Mouse (Mus musculus) ES-E14 (cell line): ENCODE measurements around the gene Notch2. TPM values are rescaled to one million over a fixed set of nuclear protein-coding genes. Genes with fewer than 3 reads are reported as not detected.
A peak's percentile ranks its signal among the peaks of the same experiment; 100 is the strongest.

Source experiments
- DNase-seq: peaks from one replicate; pipeline ENCODE4 v3.0.0-alpha.2; 2013; ENCODE audit warnings: low read depth, low spot score
- H3K27ac ChIP-seq: 2 replicates; pipeline ENCODE4 v1.5.1; 2012; ENCODE audit warnings: low read depth, mild to moderate bottlenecking, low read length, moderate library complexity, mixed read lengths; ENCODE audit not compliant: poor library complexity, insufficient read depth, severe bottlenecking
- H3K36me3 ChIP-seq: 2 replicates; pipeline ENCODE4 v1.6.1; 2012; ENCODE audit warnings: mild to moderate bottlenecking, low read length, moderate library complexity, mixed read lengths; ENCODE audit not compliant: control insufficient read depth, poor library complexity, insufficient read depth, severe bottlenecking
- H3K4me1 ChIP-seq, 2 experiments: fragments of 150-350 bp in 1 of 2; sonication (generic) in 1 of 2; 2 replicates each; pipeline ENCODE4 v1.6.1; 2012; ENCODE audit warnings: low read length in 2 of 2, mild to moderate bottlenecking in 1 of 2, mixed read lengths in 1 of 2; ENCODE audit not compliant: control insufficient read depth in 2 of 2, insufficient read depth in 2 of 2, poor library complexity in 1 of 2
- H3K4me3 ChIP-seq, 2 experiments: fragments of 150-350 bp in 1 of 2; sonication (generic) in 1 of 2; 2 replicates each; pipeline ENCODE4 v1.5.1; 2012; ENCODE audit warnings: low read length in 2 of 2, low read depth in 1 of 2, mild to moderate bottlenecking in 1 of 2, mixed read lengths in 1 of 2; ENCODE audit not compliant: insufficient read depth in 1 of 2, poor library complexity in 1 of 2, severe bottlenecking in 1 of 2
- H3K9ac ChIP-seq: 2 replicates; pipeline ENCODE4 v1.6.1; 2012; ENCODE audit warnings: low read depth, mild to moderate bottlenecking, low read length, mixed read lengths; ENCODE audit not compliant: poor library complexity, insufficient read depth, severe bottlenecking
- H3K9me3 ChIP-seq: fragments of 150-350 bp; sonication (generic); 2 replicates; pipeline ENCODE4 v1.6.1; 2012; ENCODE audit warnings: low read depth, mild to moderate bottlenecking, low read length; ENCODE audit not compliant: control insufficient read depth, insufficient read depth
- CHD2 ChIP-seq: IDR thresholded peaks from 2 replicates; pipeline ENCODE4 v1.6.1; 2014; ENCODE audit warnings: mild to moderate bottlenecking, low read depth, low read length, inconsistent platforms
- HCFC1 ChIP-seq: IDR thresholded peaks from 2 replicates; pipeline ENCODE4 v1.6.1; 2012; ENCODE audit warnings: low read length, inconsistent platforms, borderline replicate concordance; ENCODE audit not compliant: insufficient read depth
- MAFK ChIP-seq: IDR thresholded peaks from 2 replicates; pipeline ENCODE4 v1.6.1; 2014; ENCODE audit warnings: mild to moderate bottlenecking, low read depth, low read length, inconsistent platforms; ENCODE audit not compliant: insufficient read depth
- ZC3H11A ChIP-seq: IDR thresholded peaks from 2 replicates; pipeline ENCODE4 v1.6.1; 2012; ENCODE audit warnings: low read depth, mild to moderate bottlenecking, inconsistent platforms, low read length, borderline replicate concordance
- ZNF384 ChIP-seq: IDR thresholded peaks from 2 replicates; pipeline ENCODE4 v1.6.1; 2012; ENCODE audit warnings: low read depth, low read length, inconsistent platforms
- in situ Hi-C, 2 experiments: fragments of 600-800 bp; cut with MboI; formaldehyde crosslinking; loops; one replicate each; pipeline ENCODE4 v1.15.1; 2025; ENCODE audit warnings: low sequenced_read_pairs in 2 of 2, inconsistent platforms in 1 of 2; ENCODE audit not compliant: unreplicated experiment in 2 of 2
- total RNA-seq: library from RNA; depleted of rRNA; stranded (reverse); fragments of 300-350 nt; gene quantifications from 2 replicates; pipeline ENCODE4 v1.2.3, GENCODE M21; 2012

Notch2 gene
- total RNA-seq, 1 experiment = 41.5 TPM

- Histone ChIP-seq H3K36me3 (no peaks in the 10 kb centered on the region), H3K9ac (no peak overlapping the region), H3K9me3 (no peaks in the 10 kb centered on the region), H3K4me3 (no peak overlapping the region), H3K4me1 (peaks cover 0 to 2% of the 10 kb centered on the region in 2 experiments; a peak in 1 of 4 replicates), H3K27ac (no peak overlapping the region)
- no peak for TF ChIP-seq HCFC1
- TF ChIP-seq CHD2 = no peak
- TF ChIP-seq ZNF384 = no peak
- TF ChIP-seq MAFK = no peak
- no peak for TF ChIP-seq ZC3H11A
- in situ Hi-C loops = no loop called here
- DNase-seq = no peak
Measured at GRCm38 (mm10) chr3:98008143-98008542, 5.2 kb upstream of the Notch2 start.

- H3K9ac ChIP-seq = no peak overlapping the region
- no peaks in the 10 kb centered on the region for H3K9me3 ChIP-seq
- TF ChIP-seq ZC3H11A (no peak), MAFK (no peak), HCFC1 (no peak), CHD2 (no peak), ZNF384 (no peak)
- DNase-seq = no peak
- no peak overlapping the region for H3K4me3 ChIP-seq
- H3K27ac ChIP-seq = no peak overlapping the region
- no peaks in the 10 kb centered on the region for H3K36me3 ChIP-seq
- H3K4me1 ChIP-seq = peaks cover 0 to 2% of the 10 kb centered on the region in 2 experiments; a peak in 1 of 4 replicates
- in situ Hi-C loops = no loop called here
Measured at GRCm38 (mm10) chr3:98009190-98009840, 4.0 kb upstream of the Notch2 start.

DNA sequence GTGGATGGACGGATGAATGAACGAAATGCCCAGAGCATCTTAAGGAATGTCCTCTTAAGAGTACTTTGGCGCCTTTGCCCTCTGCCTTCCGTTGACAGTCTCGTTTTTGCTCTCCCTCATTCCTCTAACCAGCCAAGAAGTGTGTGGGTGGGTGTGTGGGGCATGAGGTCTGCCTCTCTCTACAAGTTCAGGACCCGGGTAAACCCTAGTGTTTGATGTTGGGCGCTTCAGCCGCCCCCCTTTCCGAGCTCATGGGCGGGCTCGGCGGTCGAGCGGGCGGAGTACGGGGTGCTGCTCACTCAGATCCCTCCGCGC, 284 bp upstream of the Notch2 start:
- Histone ChIP-seq H3K9me3 (no peaks in the 10 kb centered on the region), H3K4me3 (peak overlapping the region; percentile 62 to 67), H3K36me3 (no peaks in the 10 kb centered on the region), H3K27ac (no peak overlapping the region), H3K4me1 (peaks cover 0 to 2% of the 10 kb centered on the region in 2 experiments; a peak in 1 of 4 replicates), H3K9ac (peak overlapping the region; percentile 76)
- no peak for TF ChIP-seq HCFC1
- TF ChIP-seq ZNF384 = no peak
- TF ChIP-seq CHD2 = no peak
- no peak for TF ChIP-seq MAFK
- TF ChIP-seq ZC3H11A = no peak
- no peak for DNase-seq
- in situ Hi-C loops = no loop called here

DNA sequence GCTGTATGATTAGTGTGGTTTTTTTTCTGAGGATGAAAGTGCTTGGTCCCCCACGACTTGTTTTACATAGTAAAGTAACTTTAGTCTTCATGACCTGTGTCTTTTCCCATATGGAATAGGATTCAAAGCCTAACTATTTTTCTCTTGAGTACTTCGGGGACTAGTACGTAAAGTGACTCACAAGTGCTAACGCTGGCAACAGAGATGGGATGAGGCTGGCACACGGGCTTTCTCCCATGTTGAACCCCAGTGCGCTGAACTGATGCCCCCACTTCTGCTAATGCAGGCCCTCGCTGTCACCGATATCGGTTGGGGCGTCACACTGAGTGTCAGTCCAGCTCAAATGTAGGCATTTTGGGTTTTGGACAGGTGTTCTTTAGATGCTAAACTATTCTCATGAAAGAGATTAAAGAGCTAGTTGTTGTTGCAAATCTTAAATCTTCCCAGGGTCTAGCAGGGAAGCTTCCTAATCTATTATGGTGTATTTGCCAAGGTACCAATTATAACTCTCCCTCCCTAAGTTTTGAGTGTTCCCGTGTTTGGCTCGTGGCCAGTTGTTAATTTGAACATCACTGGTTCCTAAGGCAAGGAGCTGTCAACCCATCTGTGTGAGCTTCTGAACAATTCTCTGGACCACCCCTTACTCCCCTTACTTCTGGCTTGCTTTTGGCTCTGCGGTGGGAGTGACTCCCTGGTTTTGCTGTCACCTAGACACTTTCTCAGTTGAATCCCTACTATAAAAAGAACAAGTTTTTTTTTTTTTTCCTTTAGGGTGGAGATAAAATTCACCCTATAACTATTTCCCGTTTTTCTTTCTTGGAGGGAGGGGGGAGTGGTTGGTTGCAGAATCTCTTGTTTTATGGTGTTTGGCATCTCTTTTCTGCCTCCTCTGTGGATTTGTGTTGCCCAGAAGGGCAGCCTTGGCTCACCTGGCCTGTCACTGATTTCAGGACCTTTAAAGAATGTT, 2.2 kb downstream of the Notch2 start:
- TF ChIP-seq ZC3H11A = no peak
- no peak for TF ChIP-seq MAFK
- no peak for TF ChIP-seq HCFC1
- TF ChIP-seq ZNF384 = no peak
- TF ChIP-seq CHD2 = no peak
- H3K4me1 ChIP-seq = peaks cover 0 to 10% of the 10 kb centered on the region in 2 experiments; a peak in 1 of 4 replicates
- no peak for DNase-seq
- H3K4me3 ChIP-seq = no peak overlapping the region
- no peaks in the 10 kb centered on the region for H3K9me3 ChIP-seq
- H3K36me3 ChIP-seq = no peaks in the 10 kb centered on the region; the same call in 1 of the 2 replicates
- no peak overlapping the region for H3K9ac ChIP-seq
- in situ Hi-C loops = no loop called here
- H3K27ac ChIP-seq = no peak overlapping the region
